Mouse (Mus musculus) liver, postnatal 0 days (tissue): ENCODE data around the gene Tlk2.

Experiments
- CTCF ChIP-seq: sonication (generic); IDR thresholded peaks from 2 replicates; pipeline ENCODE4 v1.5.1; 2016; ENCODE audit warnings: antibody characterized with exemption, low read depth
- EP300 ChIP-seq: IDR thresholded peaks from 2 replicates; pipeline ENCODE4 v1.6.1; 2016; ENCODE audit warnings: antibody characterized with exemption, low read depth, mild to moderate bottlenecking

- TF ChIP-seq CTCF, result no peak
- no peak for TF ChIP-seq EP300
Observed at GRCm38 (mm10) chr11:105182461-105182855, 3.9 kb downstream of the Tlk2 start.
